ENCODE assay signal across 32 mouse cellular contexts in genomic region chr13:35911476-35911875, GRCm38 (mm10). TPM values are rescaled to one million over a fixed set of nuclear protein-coding genes. Genes with fewer than 3 reads are reported as not detected.
"Had no signal": no experiment of that assay in that cellular context is flagged by ENCODE, and none has a peak within 500 bp of the region (broad histone marks: within the 10 kb centered on the region; RNA-seq: fewer than 3 reads in every experiment).

No protein-coding gene starts in this region.

- H3K36me3 ChIP-seq: heart, embryonic 10.5 days; heart, embryonic 12.5 days; heart, embryonic 13.5 days; heart, embryonic 15.5 days; hindbrain, embryonic 10.5 days; hindbrain, embryonic 12.5 days; hindbrain, embryonic 13.5 days; hindbrain, embryonic 15.5 days; intestine, embryonic 15.5 days had no signal

- H3K4me3 ChIP-seq: heart, adult 2 months; heart, embryonic 10.5 days; heart, embryonic 12.5 days; heart, embryonic 13.5 days; heart, embryonic 15.5 days; hindbrain, embryonic 10.5 days; hindbrain, embryonic 12.5 days; hindbrain, embryonic 13.5 days; hindbrain, embryonic 15.5 days; intestine, embryonic 15.5 days; layer of hippocampus, adult 2 months; left cerebral cortex, adult 2 months had no signal

- DNase-seq: heart, adult 2 months; heart, postnatal 10 days; heart, postnatal 14 days; heart, postnatal 36 days; heart, postnatal 4 days; kidney, adult 11 months; kidney, adult 18-20 months; kidney, postnatal 14 days; kidney, postnatal 4 days; layer of hippocampus, adult 9-11 months; layer of hippocampus, postnatal 36 days had no signal

- H3K4me2 ChIP-seq: heart, embryonic 11.5 days; heart, embryonic 12.5 days; heart, embryonic 13.5 days; heart, embryonic 15.5 days; hindbrain, embryonic 12.5 days; hindbrain, embryonic 13.5 days; hindbrain, embryonic 14.5 days; hindbrain, embryonic 15.5 days; intestine, embryonic 15.5 days had no signal

- ATAC-seq: hindbrain, embryonic 16.5 days; hindbrain, postnatal 0 days; inflammation-experienced regulatory T-cells, adult 6 months; intestine, embryonic 15.5 days; intestine, embryonic 16.5 days; intestine, postnatal 0 days had no signal

- H3K9ac ChIP-seq: heart, embryonic 12.5 days; heart, embryonic 13.5 days; heart, embryonic 15.5 days; hindbrain, embryonic 12.5 days; hindbrain, embryonic 13.5 days; hindbrain, embryonic 14.5 days; hindbrain, embryonic 15.5 days; intestine, embryonic 15.5 days had no signal

- H3K9me3 ChIP-seq: heart, embryonic 15.5 days; hindbrain, embryonic 10.5 days; hindbrain, embryonic 12.5 days; hindbrain, embryonic 13.5 days; hindbrain, embryonic 15.5 days; intestine, embryonic 15.5 days had no signal

- H3K27me3 ChIP-seq: heart, embryonic 12.5 days; heart, embryonic 13.5 days; heart, embryonic 15.5 days; hindbrain, embryonic 12.5 days; hindbrain, embryonic 13.5 days; hindbrain, embryonic 15.5 days; intestine, embryonic 15.5 days had no signal

- H3K27ac ChIP-seq: heart, adult 2 months; heart, embryonic 10.5 days; heart, embryonic 13.5 days; heart, embryonic 15.5 days; hindbrain, embryonic 10.5 days; hindbrain, embryonic 12.5 days; hindbrain, embryonic 13.5 days; hindbrain, embryonic 14.5 days; hindbrain, embryonic 15.5 days; hindbrain, postnatal 0 days; intestine, embryonic 15.5 days; kidney, postnatal 0 days; layer of hippocampus, adult 2 months; left cerebral cortex, adult 2 months had no signal

- H3K4me1 ChIP-seq: heart, embryonic 10.5 days; heart, embryonic 12.5 days; heart, embryonic 13.5 days; heart, embryonic 15.5 days; hindbrain, embryonic 10.5 days; hindbrain, embryonic 12.5 days; hindbrain, embryonic 13.5 days; hindbrain, embryonic 15.5 days; intestine, embryonic 15.5 days had no signal

RNA-seq across cellular contexts. Expression of gene Ppp1r3g, which starts 47.2 kb away (rescaled TPM):
- total RNA-seq: hematopoietic stem cell, adult 5-6 weeks had no signal
- polyA plus RNA-seq: hindbrain, embryonic 14.5 days; large intestine, adult 2 months had no signal
